Mouse (Mus musculus) cerebral cortex, adult 2 months (tissue): ENCODE results near the gene Lrrc8d.

ENCODE experiments used
- WGBS: fragments of 180-500 bp; shearing (Covaris S2); methylation state at CpG from one replicate; pipeline ENCODE4 v1.1.7; 2018; 5-methylcytosine and 5-hydroxymethylcytosine counted together

The Lrrc8d gene

GRCm38 (mm10) chr5:105765386-105765785 lies 65.6 kb downstream of the Lrrc8d start:
- 85% methylated on average over 5 of the region's 5 CpGs for WGBS

GRCm38 (mm10) chr5:105776368-105776767 lies 76.6 kb downstream of the Lrrc8d start:
- 63% methylated on average over 5 of the region's 5 CpGs for WGBS

- 63% methylated on average over 12 of the region's 12 CpGs for WGBS
Measured at GRCm38 (mm10) chr5:105776978-105777593, 77.3 kb downstream of the Lrrc8d start.

GRCm38 (mm10) chr5:105777645-105778044 lies 77.9 kb downstream of the Lrrc8d start:
- WGBS, result 80% methylated on average over 8 of the region's 8 CpGs

GRCm38 (mm10) chr5:105778189-105778588 lies 78.4 kb downstream of the Lrrc8d start:
- WGBS, result 88% methylated on average over 8 of the region's 8 CpGs

GRCm38 (mm10) chr5:105778723-105779122 lies 79.0 kb downstream of the Lrrc8d start:
- WGBS, result 64% methylated on average over 3 of the region's 3 CpGs

GRCm38 (mm10) chr5:105779331-105779730 lies 79.6 kb downstream of the Lrrc8d start:
- WGBS, result 39% methylated on average over 5 of the region's 5 CpGs

GRCm38 (mm10) chr5:105783848-105784247 lies 84.1 kb downstream of the Lrrc8d start:
- WGBS, result 78% methylated on average over 13 of the region's 13 CpGs

GRCm38 (mm10) chr5:105784724-105785123 lies 85.0 kb downstream of the Lrrc8d start:
- WGBS, result 93% methylated on average over 10 of the region's 10 CpGs

GRCm38 (mm10) chr5:105787577-105787976 lies 87.8 kb downstream of the Lrrc8d start:
- 52% methylated on average over 10 of the region's 10 CpGs for WGBS

GRCm38 (mm10) chr5:105789801-105790200 lies 90.0 kb downstream of the Lrrc8d start:
- 76% methylated on average over 5 of the region's 5 CpGs for WGBS

- WGBS, result 46% methylated on average over 8 of the region's 8 CpGs
Measured at GRCm38 (mm10) chr5:105792331-105792801, 92.6 kb downstream of the Lrrc8d start.

- 57% methylated on average over 13 of the region's 13 CpGs for WGBS
Measured at GRCm38 (mm10) chr5:105792853-105793547, 93.2 kb downstream of the Lrrc8d start.

GRCm38 (mm10) chr5:105793548-105793940 lies 93.8 kb downstream of the Lrrc8d start:
- WGBS, result 71% methylated on average over 5 of the region's 5 CpGs

- 56% methylated on average over 4 of the region's 4 CpGs for WGBS
Measured at GRCm38 (mm10) chr5:105798421-105798820, 98.7 kb downstream of the Lrrc8d start.

- 24% methylated on average over 13 of the region's 13 CpGs for whole genome bisulfite sequencing
Measured at GRCm38 (mm10) chr5:105799850-105800635, 100.3 kb downstream of the Lrrc8d start.

GRCm38 (mm10) chr5:105801031-105801529 lies 101.3 kb downstream of the Lrrc8d start:
- 68% methylated on average over 10 of the region's 10 CpGs for WGBS

- WGBS, result 89% methylated on average over 12 of the region's 12 CpGs
Measured at GRCm38 (mm10) chr5:105805955-105806354, 106.2 kb downstream of the Lrrc8d start.

GRCm38 (mm10) chr5:105807461-105807860 lies 107.7 kb downstream of the Lrrc8d start:
- WGBS, result 82% methylated on average over 7 of the region's 7 CpGs

- 64% methylated on average over 11 of the region's 11 CpGs for WGBS
Measured at GRCm38 (mm10) chr5:105809056-105809455, 109.3 kb downstream of the Lrrc8d start.

- 98% methylated on average over 14 of the region's 14 CpGs for WGBS
Measured at GRCm38 (mm10) chr5:105813036-105813435, 113.3 kb downstream of the Lrrc8d start.

GRCm38 (mm10) chr5:105813974-105814373 lies 114.2 kb downstream of the Lrrc8d start:
- WGBS, result 80% methylated on average over 10 of the region's 10 CpGs
